Mouse (Mus musculus): ENCODE data around the gene Qk. TPM values are rescaled to one million over a fixed set of nuclear protein-coding genes. Genes with fewer than 3 reads are reported as not detected.

The Qk gene
- polyA plus RNA-seq, 1 experiment from 2014 or later = 34.5 TPM

DNA sequence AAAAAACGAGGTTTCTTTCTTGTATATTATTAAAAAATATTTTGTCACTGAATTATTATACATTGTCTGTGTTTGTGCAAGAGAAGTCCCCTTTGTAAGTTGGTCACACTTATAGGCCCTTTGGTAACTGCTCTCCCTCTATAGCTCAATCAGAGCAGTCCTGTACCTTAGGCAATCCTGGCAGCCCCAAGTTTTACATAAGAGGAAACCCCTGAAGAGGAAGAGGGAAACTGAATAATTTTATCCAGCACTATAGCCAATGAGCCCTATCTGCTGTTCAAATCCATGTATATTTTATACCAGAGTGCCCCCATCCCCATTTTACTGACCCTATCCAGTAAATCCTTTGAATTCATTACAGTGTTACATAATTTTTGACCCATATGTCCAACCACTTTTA, 1.4 kb upstream of the Qk start:
- H3K4me1 ChIP-seq = peaks cover 16% of the 10 kb centered on the region
- WGBS = 14% methylated on average over 1 of the region's 1 CpGs
- peak overlapping the region; percentile 17; the same call in 1 of the 2 replicates for H3K9ac ChIP-seq
- no peak for ATAC-seq (replicated peaks)
- no peaks in the 10 kb centered on the region for H3K9me3 ChIP-seq
- no peaks in the 10 kb centered on the region for H3K36me3 ChIP-seq (replicated peaks)
- H3K4me2 ChIP-seq = peak overlapping the region; percentile 47
- H3K27ac ChIP-seq = peak overlapping the region; percentile 56; the same call in 1 of the 2 replicates
- no peaks in the 10 kb centered on the region for H3K27me3 ChIP-seq (replicated peaks)
- peak overlapping the region; percentile 22 for H3K4me3 ChIP-seq

DNA sequence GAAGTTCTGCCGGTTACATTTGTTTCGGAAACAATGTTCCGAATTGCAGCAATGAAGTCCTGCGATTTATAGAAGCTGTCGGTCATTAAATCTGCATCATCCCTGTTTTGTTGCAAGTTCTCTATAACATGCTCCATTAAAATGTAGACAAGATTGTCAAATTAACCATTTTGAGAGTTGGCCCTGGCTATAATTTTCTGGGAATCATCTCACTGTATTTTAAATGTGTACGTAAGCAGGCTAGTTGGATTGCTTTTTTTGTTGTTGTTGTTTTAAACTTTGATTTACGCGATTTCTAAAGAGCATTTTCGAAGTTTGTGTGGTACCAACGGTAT, 769 bp upstream of the Qk start:
- H3K4me2 ChIP-seq = peak overlapping the region; percentile 54
- H3K36me3 ChIP-seq (replicated peaks) = no peaks in the 10 kb centered on the region
- H3K4me1 ChIP-seq = peaks cover 16% of the 10 kb centered on the region
- H3K4me3 ChIP-seq = peak overlapping the region; percentile 89
- peak overlapping the region; percentile 94 for H3K9ac ChIP-seq
- 8% methylated on average over 10 of the region's 10 CpGs for WGBS
- H3K9me3 ChIP-seq = no peaks in the 10 kb centered on the region
- no peaks in the 10 kb centered on the region for H3K27me3 ChIP-seq (replicated peaks)
- no peak for ATAC-seq (replicated peaks)
- H3K27ac ChIP-seq = peak overlapping the region; percentile 98

DNA sequence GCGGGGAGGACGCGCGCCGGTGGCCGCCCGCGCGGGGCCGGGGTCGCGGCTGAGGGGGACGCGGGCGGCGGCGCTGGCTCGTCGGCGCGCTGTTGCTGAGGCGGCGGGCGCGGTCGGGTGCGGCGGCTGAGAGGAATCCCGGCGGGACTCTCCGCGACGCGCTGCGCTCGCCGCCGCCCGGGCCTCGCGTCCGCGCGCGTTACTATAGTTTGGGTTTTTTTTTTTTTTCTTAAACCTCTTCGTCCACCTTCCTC, 296 bp downstream of the Qk start:
- peak overlapping the region; percentile 54 for H3K4me2 ChIP-seq
- no peak; the same call in none of the 2 replicates for ATAC-seq (replicated peaks)
- H3K4me1 ChIP-seq = peaks cover 18% of the 10 kb centered on the region
- H3K27me3 ChIP-seq (replicated peaks) = no peaks in the 10 kb centered on the region
- H3K36me3 ChIP-seq (replicated peaks) = no peaks in the 10 kb centered on the region
- WGBS = 3% methylated on average over 14 of the region's 46 CpGs
- H3K9me3 ChIP-seq = no peaks in the 10 kb centered on the region
- peak overlapping the region; percentile 98 for H3K27ac ChIP-seq
- H3K4me3 ChIP-seq = peak overlapping the region; percentile 89
- peak overlapping the region; percentile 95 for H3K9ac ChIP-seq

DNA sequence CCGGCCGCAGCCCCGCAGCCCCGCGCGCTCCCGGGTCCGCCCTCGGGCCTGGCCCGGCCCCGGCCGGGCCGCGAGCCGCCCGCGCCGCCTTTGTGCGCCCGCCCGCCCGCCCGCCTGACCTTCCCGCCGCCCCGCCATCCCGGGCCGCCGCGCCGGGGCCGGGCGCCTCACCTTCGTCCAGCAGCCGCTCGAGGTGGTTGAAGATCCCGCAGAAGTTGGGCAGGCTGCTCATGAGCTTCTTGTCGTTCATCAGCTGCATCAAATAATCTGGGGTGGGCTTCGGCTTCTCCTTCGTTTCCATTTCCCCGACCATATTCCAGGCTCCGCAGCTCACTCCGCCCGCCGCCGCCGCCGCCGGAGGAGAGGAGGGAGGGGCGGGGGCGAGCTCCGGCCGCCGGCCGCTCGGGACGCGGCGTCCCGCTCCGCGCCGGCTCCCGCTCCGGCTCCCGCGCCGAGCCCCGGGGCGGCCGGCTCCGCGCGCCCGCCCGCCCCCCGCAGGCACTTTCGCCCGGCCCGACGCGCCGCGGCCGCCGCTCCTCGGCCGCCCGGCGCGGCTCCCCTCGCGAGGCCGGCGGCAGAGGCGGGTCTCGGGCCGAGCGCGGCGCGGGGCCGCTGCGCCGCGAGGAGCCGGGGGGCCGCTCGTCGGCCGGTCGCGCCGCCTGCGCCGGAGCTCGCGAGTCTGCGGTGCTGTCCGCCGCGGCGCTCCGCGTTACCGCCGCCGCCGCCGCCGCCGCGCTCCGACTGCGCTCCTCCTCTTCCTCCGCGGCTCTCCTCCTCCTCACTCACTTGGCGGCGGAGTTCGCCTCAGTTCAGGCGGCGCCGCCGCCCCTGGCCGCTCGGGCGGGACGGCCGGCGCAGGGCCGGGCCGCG, 858 bp downstream of the Qk start:
- Histone ChIP-seq H3K9me3 (no peaks in the 10 kb centered on the region), H3K9ac (peak overlapping the region; percentile 95)
- WGBS = under 1% methylated on average over 121 of the region's 153 CpGs

DNA sequence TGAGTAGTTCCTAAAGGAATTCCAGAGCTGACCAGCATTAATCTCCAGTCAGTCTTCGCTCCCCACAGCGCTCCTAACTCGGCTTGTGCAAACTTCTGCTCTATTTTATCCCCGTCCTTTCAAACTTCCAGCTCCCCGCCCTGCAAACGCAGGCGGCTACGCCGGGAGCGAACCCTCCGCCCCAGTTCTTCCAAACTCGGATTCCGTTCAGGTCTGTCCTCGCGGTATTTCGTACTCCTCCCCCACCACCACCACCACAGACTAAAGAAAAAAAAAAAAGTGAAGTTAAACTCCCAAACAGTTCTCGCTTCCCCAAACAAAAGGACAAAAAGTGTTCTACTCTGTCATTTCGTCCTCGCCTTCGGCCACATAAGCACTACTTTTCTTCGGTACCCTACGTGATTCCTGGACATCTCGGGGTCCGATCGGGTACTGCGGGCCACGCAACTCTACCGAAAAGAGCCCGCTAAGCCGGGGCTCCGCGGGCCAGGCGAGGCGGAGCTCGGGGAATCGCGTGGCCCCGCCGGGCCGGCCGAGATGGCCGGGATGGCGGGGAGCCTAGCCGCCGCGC, 1.6 kb downstream of the Qk start:
- H3K4me3 ChIP-seq = peak overlapping the region; percentile 89
- H3K9me3 ChIP-seq = no peaks in the 10 kb centered on the region
- H3K27me3 ChIP-seq (replicated peaks) = no peaks in the 10 kb centered on the region
- H3K4me2 ChIP-seq = peak overlapping the region; percentile 56
- H3K4me1 ChIP-seq = peaks cover 23% of the 10 kb centered on the region
- WGBS = under 1% methylated on average over 46 of the region's 46 CpGs
- H3K36me3 ChIP-seq (replicated peaks) = no peaks in the 10 kb centered on the region
- H3K27ac ChIP-seq = peak overlapping the region; percentile 98
- ATAC-seq (replicated peaks) = no peak
- peak overlapping the region; percentile 95 for H3K9ac ChIP-seq

More for the DNA sequence above, 858 bp downstream of the Qk start:
- peak overlapping the region; percentile 89 for H3K4me3 ChIP-seq
- H3K36me3 ChIP-seq (replicated peaks) = no peaks in the 10 kb centered on the region
- H3K27ac ChIP-seq = peak overlapping the region; percentile 98
- H3K4me1 ChIP-seq = peaks cover 23% of the 10 kb centered on the region
- H3K4me2 ChIP-seq = peak overlapping the region; percentile 56
- peak; percentile 46 for ATAC-seq (replicated peaks)
- H3K27me3 ChIP-seq (replicated peaks) = no peaks in the 10 kb centered on the region

DNA sequence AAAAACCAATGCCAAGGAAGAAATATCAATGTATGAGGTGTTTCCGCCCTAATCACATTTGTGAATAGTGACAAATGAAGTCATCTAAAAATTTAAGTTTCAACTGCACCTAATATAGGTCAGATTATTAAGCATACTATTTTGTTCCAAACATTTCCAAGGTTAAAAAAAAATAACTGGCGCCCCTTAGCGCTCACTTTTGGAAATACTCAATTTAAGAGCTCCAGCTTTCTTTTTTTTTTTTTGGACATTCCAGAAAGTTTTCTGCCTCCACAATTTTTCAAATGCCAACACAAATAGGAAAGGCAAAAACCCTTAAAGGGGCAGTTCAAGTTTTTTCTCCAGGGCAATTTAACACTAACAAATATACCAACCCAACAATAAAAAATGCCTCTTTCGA, 2.5 kb downstream of the Qk start:
- Histone ChIP-seq H3K9me3 (no peaks in the 10 kb centered on the region), H3K4me2 (peak overlapping the region; percentile 56)
- 0% methylated on average over 4 of the region's 4 CpGs for WGBS

DNA sequence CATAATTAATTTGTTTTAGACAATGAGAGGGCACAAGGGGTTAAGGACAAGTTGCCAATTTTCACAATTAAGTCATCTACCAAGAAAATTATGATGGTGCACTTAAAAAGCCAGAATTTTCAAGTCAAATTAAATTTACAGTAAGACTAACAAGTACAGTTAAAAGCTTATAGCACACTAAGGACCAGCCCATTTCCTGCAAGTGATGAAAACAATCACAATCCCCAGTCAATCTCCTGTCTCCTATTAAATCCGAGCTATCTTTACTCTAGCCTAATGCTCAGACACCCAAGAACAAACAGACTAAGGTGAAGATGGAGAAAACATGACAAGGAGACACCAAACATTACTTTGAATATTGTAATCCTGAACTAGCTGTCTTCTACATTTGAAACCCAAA, 3.2 kb downstream of the Qk start:
- ATAC-seq (replicated peaks) = no peak
- Histone ChIP-seq H3K4me2 (peak overlapping the region; percentile 56), H3K27me3 (replicated peaks) (no peaks in the 10 kb centered on the region), H3K9ac (peak overlapping the region; percentile 31), H3K36me3 (replicated peaks) (no peaks in the 10 kb centered on the region), H3K4me3 (peak overlapping the region; percentile 39), H3K9me3 (no peaks in the 10 kb centered on the region), H3K27ac (peak overlapping the region; percentile 50; the same call in 1 of the 2 replicates), H3K4me1 (peaks cover 21% of the 10 kb centered on the region)
- WGBS = 2% methylated on average over 1 of the region's 1 CpGs

More for the DNA sequence above, 2.5 kb downstream of the Qk start:
- no peak for ATAC-seq (replicated peaks)
- peaks cover 25% of the 10 kb centered on the region for H3K4me1 ChIP-seq
- no peaks in the 10 kb centered on the region for H3K27me3 ChIP-seq (replicated peaks)
- peak overlapping the region; percentile 98 for H3K27ac ChIP-seq
- no peaks in the 10 kb centered on the region for H3K36me3 ChIP-seq (replicated peaks)
- peak overlapping the region; percentile 89 for H3K4me3 ChIP-seq
- peak overlapping the region; percentile 95; the same call in 1 of the 2 replicates for H3K9ac ChIP-seq

DNA sequence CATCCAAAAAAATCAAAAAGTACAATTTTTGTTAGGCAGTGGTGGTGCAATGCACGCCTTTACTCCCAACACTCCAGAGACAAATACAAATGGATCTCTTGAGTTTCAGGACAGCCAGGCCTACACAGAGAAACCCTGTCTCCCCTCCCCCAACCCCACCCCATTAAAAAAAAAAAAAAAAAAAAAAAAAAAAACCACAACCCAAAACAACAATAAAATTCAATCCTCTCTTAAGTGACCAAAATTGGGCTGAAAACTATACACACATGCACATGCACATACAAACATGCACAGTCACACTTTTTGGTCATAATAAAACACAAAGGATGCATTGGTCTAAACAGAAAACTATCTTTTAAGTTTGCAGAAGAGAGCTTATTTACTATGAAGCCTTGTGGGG, 9.6 kb downstream of the Qk start:
- Histone ChIP-seq H3K36me3 (replicated peaks) (no peaks in the 10 kb centered on the region), H3K27ac (no peak overlapping the region), H3K9ac (no peak overlapping the region), H3K9me3 (no peaks in the 10 kb centered on the region), H3K4me1 (peaks cover 26% of the 10 kb centered on the region), H3K4me3 (no peak overlapping the region), H3K27me3 (replicated peaks) (no peaks in the 10 kb centered on the region), H3K4me2 (no peak overlapping the region)
- no peak for ATAC-seq (replicated peaks)
- WGBS = 53% methylated on average over 1 of the region's 1 CpGs

DNA sequence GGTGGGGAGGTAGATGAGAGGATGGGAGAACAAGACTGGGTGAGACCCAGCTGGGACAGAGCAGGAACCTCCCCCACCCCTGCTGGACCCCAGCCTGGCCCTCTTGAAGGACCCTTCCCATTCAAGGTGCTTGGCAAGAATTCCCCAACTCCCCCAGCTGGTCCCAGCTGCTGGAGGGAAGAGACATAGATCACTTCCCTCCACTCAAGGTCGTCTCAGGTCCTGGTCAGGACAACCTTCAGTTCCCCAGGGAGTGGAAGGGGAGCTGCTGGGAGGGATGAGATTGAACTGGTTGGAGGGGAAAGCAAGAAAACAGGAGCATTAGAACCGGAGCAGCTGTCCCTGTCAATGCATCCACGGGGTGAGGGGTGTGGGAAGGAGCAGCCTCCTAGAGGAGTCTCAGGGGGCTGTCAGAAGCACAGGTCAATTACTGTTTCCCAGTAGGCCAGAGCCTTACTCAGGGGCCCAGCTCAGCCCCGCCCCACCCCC, 10.5 kb downstream of the Qk start:
- Histone ChIP-seq H3K4me1 (peaks cover 24% of the 10 kb centered on the region), H3K9me3 (no peaks in the 10 kb centered on the region), H3K27ac (0 out of 2 replicates have a peak overlapping the region, but pooled peaks have one; percentile 38), H3K9ac (no peak overlapping the region), H3K4me3 (0 out of 2 replicates have a peak overlapping the region, but pooled peaks have one; percentile 1), H3K27me3 (replicated peaks) (no peaks in the 10 kb centered on the region), H3K4me2 (peak overlapping the region; percentile 23), H3K36me3 (replicated peaks) (no peaks in the 10 kb centered on the region)
- WGBS = 25% methylated on average over 4 of the region's 4 CpGs
- peak; percentile 50; the same call in 1 of the 2 replicates for ATAC-seq (replicated peaks)

DNA sequence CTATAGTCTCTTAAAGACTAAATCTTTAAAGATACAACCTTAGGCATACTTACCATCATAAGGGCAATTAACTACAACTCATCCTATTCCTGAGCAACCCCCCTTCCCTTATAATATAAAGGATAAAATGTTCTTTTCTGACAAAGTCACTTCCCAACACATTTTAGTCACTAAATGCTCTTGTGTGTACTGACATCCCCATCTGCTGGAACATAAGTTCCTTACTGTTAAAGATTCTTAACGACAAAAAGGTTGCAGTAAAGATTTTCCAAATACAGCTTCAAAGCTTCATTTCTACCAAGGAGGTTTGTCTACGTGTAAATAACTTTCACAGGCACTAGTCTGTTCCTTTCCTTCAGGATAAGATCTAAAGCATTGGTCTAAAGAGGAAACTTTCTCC, 13.2 kb downstream of the Qk start:
- no peaks in the 10 kb centered on the region for H3K9me3 ChIP-seq
- H3K4me3 ChIP-seq = no peak overlapping the region
- H3K4me2 ChIP-seq = no peak overlapping the region
- H3K4me1 ChIP-seq = peaks cover 17% of the 10 kb centered on the region
- no peak overlapping the region for H3K27ac ChIP-seq
- WGBS = 54% methylated on average over 2 of the region's 2 CpGs
- no peaks in the 10 kb centered on the region for H3K27me3 ChIP-seq (replicated peaks)
- no peak for ATAC-seq (replicated peaks)
- H3K36me3 ChIP-seq (replicated peaks) = no peaks in the 10 kb centered on the region
- no peak overlapping the region for H3K9ac ChIP-seq

DNA sequence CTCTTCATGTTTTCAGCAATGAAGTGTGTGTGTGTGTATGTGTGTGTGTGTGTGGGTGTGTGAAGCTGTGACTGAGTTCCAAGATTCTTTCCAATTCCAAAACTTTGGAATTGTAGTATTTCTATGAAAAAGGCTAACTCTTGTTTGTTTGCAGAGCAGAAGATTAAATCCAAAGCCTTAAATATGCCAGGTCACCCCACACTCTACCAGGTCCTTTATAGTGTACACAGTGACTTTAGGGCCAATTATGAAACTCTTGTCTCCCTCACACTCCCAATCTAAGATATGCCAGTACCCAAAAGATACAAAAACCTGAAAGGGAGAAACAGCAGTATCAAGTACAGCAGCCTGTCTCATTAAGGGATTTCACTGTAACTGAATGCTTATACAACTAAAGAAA, 15.7 kb downstream of the Qk start:
- Histone ChIP-seq H3K4me3 (no peak overlapping the region), H3K36me3 (replicated peaks) (no peaks in the 10 kb centered on the region), H3K4me1 (peaks cover 10% of the 10 kb centered on the region), H3K27me3 (replicated peaks) (no peaks in the 10 kb centered on the region), H3K27ac (no peak overlapping the region), H3K9ac (no peak overlapping the region), H3K4me2 (no peak overlapping the region), H3K9me3 (no peaks in the 10 kb centered on the region)
- no peak for ATAC-seq (replicated peaks)

DNA sequence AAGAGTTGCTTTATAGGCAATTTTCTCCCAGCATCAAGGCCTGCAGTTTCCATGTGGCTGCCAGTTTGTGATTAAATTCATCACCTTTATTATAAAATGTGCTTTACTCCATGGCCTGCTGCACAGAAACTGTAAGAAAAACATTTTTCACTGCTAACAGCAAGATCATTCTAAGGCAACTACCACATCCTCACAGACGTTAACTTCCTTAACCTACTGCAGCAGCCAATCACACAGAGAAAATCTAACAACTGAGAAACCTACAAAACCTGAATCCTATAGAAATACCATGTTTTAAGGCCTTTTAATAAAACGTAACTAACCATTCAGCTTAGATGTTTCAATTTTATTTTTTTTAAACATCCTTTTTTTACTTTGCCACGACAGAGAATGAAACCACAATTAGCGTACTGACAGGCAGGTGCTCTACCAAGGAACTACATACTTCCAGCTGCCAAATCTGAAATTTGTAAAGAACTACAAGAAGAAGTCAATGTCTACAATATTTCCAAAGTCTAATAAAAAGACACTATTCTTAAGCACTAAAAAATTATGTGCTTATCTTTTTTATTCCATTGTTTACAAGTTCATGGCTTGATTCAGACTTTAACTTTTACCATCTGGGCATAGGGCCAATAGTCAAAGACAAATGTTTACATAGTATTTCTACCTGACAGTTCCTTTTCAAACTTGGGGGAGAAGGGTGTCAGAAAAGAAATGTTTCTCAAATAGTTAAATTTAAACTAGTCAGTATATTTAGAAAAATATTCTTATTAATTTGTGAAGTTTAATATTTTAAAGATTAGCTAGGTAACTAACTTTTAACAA, 18.5 kb downstream of the Qk start:
- ATAC-seq (replicated peaks) = no peak
- H3K9me3 ChIP-seq = no peaks in the 10 kb centered on the region
- no peak overlapping the region for H3K4me3 ChIP-seq
- 56% methylated on average over 4 of the region's 4 CpGs for WGBS
- H3K4me2 ChIP-seq = no peak overlapping the region
- no peaks in the 10 kb centered on the region for H3K36me3 ChIP-seq (replicated peaks)
- no peak overlapping the region for H3K9ac ChIP-seq
- no peaks in the 10 kb centered on the region for H3K27me3 ChIP-seq (replicated peaks)
- peaks cover 8% of the 10 kb centered on the region; the same call in 1 of the 2 replicates for H3K4me1 ChIP-seq
- no peak overlapping the region for H3K27ac ChIP-seq

All from midbrain, embryonic 15.5 days (tissue).